Mouse (Mus musculus) 3T3-L1 (cell line): Measurements from ENCODE around the gene Lypla2.

ENCODE experiments used
- DNase-seq: peaks from one replicate; pipeline ENCODE4 v3.0.0-alpha.2; 2015; ENCODE audit warnings: low read depth, low spot score

Gene Lypla2

DNA sequence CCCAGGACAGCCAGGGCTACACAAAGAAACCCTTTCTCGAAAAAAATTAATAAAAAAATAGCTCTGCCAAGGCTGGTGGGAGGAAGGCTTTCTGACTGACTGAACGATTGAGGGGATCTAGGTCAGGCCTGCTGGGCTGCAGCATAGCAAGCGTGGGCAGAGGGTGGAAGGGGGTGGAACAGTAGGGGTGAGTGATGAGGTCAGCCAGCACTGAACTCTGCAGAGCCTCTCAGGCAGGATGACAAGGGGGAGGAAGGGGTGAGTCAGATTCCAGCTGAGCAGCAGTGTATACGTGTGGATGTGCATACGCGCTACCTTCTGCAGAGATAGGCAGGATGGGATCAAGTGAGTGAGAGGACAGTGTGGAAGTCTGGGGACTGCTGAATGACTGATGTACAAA is 22.5 kb downstream of the Lypla2 start:
- peak; percentile 47 for DNase-seq

DNA sequence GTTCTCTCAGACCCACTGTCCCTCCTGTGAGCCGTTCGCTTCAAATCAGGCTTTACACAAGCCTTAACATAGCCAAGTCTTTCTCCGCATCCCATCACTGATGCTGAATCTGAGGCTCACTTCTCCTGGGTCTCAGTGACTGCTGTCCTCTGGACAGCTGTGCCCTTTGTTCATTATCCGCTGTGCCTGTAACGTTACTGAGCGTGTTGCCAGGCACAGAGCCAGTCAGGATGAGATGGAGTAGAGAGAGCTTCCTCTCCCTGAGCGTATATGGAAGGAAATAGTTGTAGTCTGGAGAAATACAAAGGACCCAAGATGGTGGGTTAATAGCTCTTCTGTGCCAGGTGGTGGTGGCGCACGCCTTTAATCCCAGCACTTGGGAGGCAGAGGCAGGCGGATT is 23.0 kb downstream of the Lypla2 start:
- no peak for DNase-seq

DNA sequence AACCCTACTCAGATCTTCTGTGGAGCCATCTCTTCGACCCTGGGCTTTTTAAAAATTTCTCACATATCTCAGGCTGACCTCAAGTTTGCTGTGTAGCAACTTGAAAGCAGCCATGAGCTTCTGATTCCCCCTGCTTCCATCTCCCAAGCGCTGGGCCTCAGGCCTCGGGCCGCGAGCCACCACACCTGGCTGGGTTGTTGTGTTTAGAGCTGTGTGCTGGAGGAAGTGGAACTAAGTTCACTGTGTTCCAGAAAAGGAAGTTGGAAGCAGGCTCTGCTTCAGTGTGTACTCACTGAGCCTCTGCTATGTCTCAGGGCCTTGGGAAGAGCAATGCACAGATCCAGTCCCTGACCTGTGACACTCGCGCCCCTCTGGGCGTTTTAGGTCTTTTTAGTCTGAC is 24.3 kb downstream of the Lypla2 start:
- DNase-seq = no peak

DNA sequence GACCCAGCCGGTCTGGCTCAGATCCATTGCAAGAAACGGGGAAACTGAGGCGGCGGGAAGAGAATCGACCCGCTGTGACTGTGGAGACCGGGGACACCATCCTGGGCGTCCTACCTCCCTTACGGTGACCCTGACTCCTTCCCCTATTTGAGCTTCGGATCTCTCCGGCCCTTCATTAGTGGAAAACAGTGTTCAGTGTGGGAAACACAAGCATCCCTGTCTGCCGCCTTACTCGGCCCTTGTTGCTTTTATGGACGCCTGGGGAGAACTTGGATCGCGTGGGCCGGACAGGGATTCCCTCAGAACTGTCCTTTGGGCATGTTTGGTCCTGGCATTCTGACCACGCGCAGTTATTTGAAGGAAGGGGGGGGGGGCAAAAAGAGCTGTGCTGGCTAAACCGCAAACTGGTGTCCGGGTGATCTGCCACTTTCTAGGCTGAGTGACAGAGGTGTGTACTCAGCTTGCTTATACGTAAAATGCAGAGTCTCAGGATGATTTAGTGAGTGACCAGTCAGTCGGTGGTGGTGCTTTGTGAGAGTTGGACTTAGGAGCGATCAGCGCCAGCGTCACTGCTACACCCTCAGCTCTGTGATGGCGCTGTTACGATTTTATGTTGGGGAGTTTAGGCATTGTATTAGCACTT is 25.6 kb downstream of the Lypla2 start:
- DNase-seq = peak; percentile 46

DNA sequence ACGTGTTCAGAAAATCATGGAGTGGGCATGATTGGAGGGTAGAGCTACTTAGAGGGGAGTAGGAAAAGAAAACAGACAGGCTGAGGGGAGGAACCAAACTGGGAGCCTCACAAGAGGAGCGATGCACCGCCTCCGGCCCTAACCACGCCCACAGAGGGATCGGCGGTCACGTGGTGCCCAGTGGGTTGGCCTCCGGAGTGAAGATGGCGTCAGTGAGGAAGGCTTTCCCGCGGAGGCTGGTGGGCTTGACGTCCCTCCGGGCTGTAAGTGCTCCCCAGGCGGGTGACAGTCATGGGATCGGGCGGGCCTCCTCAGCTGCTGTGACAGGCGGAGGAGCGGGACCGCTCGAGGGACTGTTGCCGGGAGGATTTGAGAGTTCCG is 26.2 kb downstream of the Lypla2 start, which contains the start of gene Hmgcl:
Gene Hmgcl (plus strand): TSS at position 171 of the 381 bp plus-strand sequence.
- peak; percentile 92 for DNase-seq

DNA sequence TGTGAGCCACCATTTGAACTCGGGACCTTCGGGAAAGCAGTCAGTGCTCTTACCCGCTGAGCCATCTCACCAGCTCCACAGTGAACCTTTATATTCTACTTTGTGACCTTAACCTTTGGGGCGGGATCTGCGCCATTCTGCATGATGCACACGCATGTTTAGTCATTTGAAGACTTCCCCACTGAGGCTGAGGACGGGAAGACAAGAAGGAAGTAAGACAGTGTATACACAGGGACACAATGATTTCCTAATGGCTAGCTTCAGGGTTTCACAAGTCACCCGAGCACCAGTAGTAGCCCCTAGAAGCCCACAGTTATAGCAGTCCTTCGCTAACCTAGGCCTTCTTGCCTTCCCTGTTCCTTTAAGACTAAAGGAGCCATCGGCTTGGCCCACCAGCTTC is 26.7 kb downstream of the Lypla2 start:
- DNase-seq = no peak

DNA sequence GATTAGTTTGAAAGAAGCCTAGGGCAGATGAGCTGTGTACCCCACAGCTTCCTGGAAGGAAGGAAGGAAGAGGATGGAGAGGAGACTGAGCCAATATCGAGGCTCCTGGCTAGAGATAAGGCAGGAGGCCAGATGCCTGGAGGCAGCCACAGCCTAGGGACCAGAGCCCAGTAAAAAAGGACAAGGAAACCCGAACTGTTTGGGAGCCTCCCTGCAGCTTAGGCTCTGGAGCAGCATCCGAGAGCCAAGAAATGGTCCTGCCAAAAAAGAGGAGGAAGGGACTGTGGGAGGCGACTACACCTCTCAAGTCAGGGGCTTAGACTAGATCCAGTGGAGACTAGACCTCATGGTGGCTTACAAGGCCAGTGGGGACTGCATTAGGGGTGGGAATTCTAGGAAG is 29.0 kb downstream of the Lypla2 start:
- DNase-seq = no peak

DNA sequence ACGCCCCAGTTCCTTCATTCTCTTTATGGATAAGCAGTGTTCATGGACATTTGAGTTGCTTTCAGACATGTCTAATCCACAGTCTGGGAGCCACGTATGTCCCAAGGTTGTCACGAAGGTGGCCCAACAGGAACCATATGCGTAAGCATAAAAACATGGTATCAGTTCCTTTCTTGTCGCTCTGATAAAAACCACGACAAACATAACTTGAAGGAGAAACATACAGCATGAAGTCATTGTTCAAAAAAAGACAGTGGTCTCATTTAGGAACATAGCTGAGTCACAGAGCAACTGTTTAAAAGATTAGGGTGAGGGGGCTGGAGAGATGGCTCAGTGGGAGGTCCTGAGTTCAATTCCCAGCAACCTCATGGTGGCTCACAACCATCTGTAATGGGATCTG is 30.2 kb downstream of the Lypla2 start:
- no peak for DNase-seq

DNA sequence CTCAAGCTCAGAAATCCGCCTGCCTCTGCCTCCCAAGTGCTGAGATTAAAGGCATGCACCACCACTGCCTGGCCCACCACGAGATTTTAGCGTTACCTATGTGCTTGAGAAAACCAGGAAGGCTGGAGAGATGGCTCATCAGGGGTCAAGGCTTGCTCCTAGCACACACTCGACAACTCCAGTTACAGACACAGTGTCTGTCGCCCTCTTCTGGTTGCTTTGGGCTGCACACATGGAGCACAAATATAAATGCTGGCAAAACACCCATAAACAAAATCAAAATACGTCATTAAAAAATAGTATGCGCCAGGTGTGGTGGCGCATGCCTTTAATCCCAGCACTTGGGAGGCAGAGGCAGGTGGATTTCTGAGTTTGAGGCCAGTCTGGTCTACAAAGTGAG is 31.4 kb downstream of the Lypla2 start:
- DNase-seq = peak; percentile 21

DNA sequence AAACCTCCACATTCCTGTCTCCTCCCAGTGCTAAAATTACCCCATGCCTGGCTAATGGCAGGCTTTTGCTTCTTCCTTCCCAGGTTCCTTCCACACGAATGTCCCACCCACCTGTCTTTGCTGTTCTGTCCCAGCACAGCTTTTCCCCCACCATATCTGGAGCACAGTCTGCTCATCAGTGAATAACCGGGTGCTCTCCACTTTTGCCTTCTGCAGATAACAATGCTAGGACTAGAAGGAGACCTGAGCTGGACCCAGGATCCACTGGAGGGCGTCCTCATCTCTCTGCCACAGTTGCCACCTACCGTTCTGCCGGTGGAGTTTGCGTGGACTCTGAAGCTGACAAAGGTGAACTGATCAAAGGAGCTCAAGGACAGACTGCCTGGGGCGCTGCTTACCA is 33.6 kb downstream of the Lypla2 start:
- DNase-seq = no peak

DNA sequence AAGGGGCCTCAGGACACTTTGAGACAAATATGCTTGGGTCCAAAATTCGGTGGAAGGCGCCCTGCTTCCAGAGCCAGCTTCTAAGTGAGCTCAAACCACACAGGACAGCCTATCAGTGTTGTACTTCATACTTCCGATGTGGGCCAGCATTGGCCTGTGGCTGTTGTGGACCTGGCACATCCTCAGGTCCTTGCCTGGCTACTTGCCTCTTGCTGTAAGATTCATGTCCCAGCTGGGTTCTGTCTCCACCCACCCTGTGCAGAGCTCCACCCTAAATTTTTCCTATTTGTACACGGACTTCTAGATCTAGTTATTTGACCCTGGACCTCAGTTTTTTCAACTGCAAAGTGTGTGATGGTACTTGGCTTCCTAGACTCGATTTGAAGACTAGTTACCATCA is 36.9 kb downstream of the Lypla2 start:
- no peak for DNase-seq

DNA sequence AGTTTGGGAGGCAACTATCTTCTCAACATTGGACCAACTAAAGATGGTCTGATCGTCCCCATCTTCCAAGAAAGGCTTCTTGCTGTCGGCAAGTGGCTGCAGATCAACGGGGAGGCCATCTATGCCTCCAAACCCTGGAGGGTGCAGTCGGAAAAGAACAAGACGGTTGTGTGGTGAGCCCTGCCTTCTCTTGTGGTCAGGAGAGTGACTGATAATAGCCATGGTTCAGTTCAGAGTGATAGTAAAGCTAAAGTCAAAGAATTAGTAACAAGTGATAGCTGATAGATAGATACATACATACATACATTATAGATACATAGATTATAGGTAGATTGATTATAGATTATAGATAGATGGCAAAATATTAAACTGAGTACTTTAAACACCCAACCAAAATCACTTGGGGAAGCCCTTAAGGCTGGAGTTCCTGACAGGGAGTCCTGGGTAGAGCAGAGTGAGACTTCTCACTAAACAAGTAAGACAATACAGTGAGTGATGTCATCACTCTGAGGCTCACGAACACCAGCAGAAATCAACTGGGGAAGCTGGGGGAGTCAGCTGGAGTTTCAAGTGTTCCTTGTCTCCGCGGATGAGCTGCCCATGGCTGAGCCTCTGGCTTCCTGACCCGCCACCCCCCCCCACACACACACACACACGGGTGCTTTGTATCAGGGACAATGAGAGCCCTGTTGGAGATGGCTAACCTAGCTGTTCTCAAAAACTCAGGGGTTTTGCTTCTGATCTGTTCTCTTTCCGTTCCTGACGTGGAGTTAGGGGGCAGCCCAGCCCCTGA is 37.5 kb downstream of the Lypla2 start:
- DNase-seq = no peak

DNA sequence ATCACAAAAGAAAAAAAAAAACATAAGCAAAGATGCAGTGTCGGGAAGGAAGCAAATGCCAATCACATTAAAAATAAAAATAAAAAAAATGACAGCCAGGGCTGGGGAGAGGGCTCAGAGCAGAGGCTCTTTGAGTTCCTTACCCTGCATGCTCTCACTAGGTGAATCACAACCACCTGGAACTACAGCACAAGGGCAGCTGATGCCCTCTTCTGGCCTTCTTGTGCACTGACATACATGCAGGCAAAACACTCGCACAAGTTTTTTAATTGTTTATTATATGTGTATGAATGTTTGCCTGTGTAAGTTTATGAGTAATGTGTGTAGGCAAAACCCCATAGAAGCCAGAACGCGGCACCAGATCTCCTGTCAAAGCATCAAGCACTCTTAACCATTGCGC is 40.6 kb downstream of the Lypla2 start:
- DNase-seq = peak; percentile 42

DNA sequence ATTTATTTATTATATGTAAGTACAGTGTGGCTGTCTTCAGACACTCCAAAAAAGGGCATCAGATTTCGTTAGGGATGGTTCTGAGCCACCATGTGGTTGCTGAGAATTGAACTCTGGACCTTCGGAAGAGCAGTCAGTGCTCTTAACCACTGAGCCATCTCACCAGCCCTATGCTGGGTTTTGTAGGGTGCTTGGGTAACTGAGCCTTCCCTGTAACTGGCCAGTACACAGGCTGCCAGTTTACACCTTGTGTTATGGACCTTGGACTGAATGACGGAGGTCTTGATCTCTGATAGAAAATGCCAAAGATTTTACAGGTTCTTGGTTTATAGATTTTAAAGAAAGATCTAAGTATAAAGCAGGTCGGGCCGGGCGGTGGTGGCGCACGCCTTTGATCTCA is 42.2 kb downstream of the Lypla2 start:
- DNase-seq = no peak

DNA sequence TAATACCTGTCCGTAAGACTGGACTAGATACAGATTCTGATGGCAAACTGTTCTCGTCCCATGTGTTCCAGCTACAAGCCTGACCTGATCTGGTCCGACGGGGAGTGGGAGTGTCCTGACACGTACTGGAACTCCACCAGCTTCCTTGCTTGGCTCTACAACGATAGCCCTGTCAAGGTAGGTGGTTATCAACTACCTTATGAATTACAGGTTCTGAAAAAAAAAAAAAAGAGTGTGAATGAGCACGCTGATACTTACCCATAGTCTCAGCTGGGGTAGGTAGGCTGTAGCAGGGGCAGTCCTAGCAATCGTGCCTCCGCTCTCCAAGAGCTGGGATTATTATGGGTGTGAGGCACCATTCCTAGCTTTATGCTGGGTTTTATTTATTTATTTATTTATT is 42.6 kb downstream of the Lypla2 start:
- no peak for DNase-seq

DNA sequence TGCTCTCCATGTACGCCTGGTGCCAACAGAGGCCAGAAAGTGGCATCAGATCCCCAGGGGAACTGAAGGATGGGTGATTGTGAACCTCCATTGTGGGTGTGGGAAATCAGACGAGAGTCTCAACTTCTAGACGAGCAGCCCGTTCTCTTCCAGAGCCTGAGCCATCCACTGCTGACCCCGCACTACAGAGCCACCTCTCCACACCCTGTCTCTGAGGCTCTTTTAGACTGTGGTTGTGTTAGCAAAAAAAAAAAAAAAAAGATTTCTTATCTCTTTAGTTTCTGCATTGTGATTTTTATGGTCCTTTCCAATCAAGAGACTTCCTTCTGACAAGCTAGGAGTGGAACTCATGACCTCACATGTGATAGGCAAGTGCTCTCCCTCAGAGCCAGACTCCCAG is 43.0 kb downstream of the Lypla2 start:
- DNase-seq = no peak

DNA sequence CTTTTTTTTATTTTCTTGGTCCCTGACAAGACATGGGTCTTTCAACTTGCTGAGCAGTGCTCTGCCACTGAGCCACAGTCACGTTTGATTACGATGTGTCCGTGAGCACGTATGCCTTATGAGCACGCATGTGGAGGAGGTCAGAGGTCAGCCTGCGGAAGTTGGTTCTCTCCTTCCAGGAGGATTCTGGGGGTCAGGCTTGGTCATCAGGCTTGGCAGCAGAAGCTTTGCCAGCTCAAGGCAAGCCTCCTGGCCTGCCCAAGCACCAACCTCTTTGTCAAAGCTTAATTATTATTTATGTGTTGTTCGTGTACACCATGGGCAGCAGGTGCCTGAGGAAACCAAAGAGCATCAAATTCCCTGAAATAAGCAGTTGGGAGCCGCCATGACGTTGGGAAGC is 44.0 kb downstream of the Lypla2 start:
- DNase-seq = no peak

DNA sequence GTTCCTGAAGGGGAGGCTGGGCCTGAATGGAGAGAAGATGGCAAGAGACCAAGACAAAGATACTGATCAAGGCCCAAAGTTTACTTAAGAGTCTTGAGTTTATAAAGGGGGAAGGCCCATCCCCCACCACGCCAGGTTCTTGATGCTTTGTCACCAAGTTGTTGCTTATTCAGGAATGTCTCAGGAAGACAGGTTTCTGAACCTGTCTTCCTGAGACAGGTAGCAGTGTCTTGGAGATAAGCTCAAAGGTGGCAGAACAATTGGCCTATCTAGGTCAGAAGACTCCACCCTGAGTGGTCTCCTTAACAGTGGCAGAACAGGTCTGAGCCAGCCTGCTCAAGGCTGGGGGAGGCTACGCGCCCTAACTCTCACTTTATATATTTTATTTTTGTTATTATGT is 45.6 kb downstream of the Lypla2 start:
- no peak for DNase-seq

DNA sequence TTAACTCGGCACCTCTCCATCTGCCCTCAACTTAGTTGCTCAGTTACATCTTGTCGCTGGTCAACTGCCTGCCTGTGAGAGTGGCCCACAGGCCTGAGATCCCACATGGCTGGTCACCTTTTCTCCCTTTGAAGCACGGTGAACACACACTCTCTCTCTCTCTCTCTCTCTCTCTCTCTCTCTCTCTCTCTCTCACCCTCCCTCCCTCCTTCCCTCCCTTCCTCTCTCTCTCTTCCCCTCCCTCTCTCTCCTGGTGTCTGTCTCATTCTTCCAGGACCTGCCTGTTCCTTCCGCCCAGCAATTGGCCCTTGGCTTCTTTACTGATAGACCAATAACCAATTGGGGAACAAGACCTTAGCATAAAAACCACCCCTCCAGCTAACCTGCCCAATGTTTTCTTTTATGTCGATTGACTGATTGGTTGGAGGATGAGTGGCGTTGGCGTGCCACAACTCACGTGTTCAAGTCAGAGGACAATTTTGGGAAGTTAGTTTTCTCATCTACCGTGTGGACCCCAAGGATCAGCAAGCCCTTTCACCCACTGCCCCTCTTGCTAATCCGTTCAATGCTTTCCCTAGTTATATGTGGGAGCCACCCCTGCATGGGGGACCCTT is 46.1 kb downstream of the Lypla2 start:
- DNase-seq = no peak

DNA sequence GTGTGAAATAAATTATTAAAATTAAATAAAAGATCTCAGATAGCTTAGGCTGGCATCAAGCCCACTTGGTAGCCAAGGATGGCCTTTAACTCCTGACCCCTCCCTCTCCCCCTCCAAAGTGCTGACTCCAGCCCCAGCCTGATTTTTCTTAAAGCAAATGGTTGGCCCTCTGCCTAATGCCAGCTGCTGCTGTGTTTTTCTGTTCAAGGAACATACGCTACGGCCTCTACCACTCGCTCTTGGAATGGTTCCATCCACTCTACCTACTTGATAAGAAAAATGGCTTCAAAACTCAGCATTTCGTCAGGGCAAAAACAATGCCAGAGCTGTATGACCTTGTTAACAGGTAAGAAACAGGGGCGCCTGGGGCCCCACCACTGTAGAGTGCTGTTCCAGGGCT is 47.1 kb downstream of the Lypla2 start:
- no peak for DNase-seq

DNA sequence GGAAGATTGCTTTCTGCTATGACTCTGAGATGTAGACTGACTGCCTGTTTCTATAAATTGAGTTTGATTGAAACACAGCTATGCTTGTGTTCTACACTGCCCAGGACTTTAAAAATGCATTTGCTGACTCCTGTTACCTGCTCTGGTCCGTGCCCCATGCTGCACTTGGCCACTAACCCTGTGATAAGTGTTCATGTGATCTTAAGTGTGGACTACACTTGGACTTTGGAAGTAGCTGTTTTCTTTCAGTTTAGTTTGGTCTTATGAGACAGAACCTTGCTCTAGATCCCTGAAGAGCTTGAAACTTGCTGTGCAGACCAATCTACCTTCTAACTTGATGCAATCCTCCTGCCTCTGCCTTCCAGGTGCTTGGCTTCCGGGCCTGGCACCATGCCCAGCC is 48.0 kb downstream of the Lypla2 start:
- no peak for DNase-seq

DNA sequence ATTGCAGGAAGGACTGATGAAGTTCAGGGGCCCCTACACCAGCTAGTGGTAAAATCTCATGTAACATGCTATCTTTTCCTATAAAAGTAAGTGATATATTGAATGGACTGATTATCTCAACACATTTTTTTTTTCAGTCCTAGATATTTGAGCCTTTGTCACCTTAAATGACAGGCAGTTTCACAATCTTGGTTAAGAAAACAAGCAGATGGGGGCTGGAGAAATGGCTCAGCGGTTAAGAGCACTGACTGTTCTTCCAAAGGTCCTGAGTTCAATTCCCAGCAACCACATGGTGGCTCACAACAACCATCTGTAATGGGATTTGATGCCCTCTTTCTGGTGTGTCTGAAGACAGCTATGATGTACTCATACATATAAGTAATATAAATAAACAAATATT is 50.2 kb downstream of the Lypla2 start:
- DNase-seq = no peak
